9 mouse cellular contexts compared by ENCODE assay signal in the genomic region with DNA sequence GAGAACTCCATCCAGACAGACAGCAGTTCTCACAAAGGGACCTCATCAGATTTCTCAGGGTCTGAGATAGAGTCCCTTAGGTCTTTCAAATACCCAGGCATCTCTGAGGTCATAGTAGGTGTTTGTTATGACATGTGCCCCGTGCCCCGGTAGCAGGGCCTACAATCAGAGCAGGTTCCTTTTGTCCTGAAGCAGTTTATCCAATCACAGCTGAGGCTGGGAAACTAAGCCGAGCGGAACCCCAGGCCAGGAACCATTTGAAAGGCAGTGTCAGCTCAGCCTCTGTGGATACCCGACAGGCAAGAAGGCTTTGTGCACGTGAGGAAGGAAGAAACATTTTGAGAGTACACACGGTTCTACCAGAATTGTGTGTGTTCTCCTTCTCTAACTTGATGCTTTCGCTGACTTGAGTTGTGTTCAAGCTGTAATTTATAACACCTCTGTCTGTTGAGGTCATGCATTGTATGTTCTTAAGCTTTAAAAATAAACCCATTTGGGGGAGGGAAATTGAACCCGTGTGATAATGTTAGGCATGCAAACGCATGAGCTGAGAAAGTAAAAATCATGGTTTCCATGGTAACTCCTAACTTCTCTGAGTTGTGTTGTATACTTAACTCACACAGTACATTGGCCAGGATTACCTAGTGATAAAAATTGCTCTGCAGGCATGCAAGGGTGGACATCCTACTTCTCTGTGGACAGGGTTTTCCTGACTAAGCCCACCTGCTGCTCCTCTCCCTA.
DNase-seq lines count a peak whose midpoint lies in the region; ATAC-seq and TF ChIP-seq lines count a peak whose summit lies in the region.
"Had no signal": no experiment of that assay in that cellular context is flagged by ENCODE, and none has a peak within 500 bp of the region (broad histone marks: within the 10 kb centered on the region; RNA-seq: fewer than 3 reads in every experiment).

No protein-coding gene starts in this region.

- no peak overlapping the region for H3K4me2 ChIP-seq in embryonic facial prominence, embryonic 12.5 days (replicated peaks)
- H3K4me2 ChIP-seq in forebrain, embryonic 14.5 days (ENCODE audit: low read length) = no peak overlapping the region
- H3K4me2 ChIP-seq in midbrain, postnatal 0 days (ENCODE audit: low read depth, low read length, poor library complexity, severe bottlenecking) = no peak overlapping the region
- H3K4me2 ChIP-seq: neural tube, embryonic 13.5 days had no signal

- no peak overlapping the region for H3K9ac ChIP-seq in embryonic facial prominence, embryonic 12.5 days
- 0 out of 2 replicates have a peak overlapping the region, but pooled peaks have one; percentile 4 for H3K9ac ChIP-seq in forebrain, embryonic 14.5 days (ENCODE audit: low read length)
- H3K9ac ChIP-seq in midbrain, postnatal 0 days (replicated peaks; ENCODE audit: low read length, poor library complexity, severe bottlenecking) = no peak overlapping the region
- H3K9ac ChIP-seq: neural tube, embryonic 13.5 days had no signal

- H3K27me3 ChIP-seq in embryonic facial prominence, embryonic 12.5 days = no peaks in the 10 kb centered on the region
- no peaks in the 10 kb centered on the region for H3K27me3 ChIP-seq in forebrain, embryonic 14.5 days (replicated peaks; ENCODE audit: control insufficient read depth, insufficient read depth, low read length)
- H3K27me3 ChIP-seq in midbrain, postnatal 0 days (ENCODE audit: insufficient read depth, low read length) = no peaks in the 10 kb centered on the region
- H3K27me3 ChIP-seq: neural tube, embryonic 13.5 days had no signal

- ATAC-seq in embryonic facial prominence, embryonic 12.5 days (ENCODE audit: insufficient number of reproducible peaks, insufficient read depth, low FRiP score, low TSS enrichment) = no peak
- no peak for ATAC-seq in forebrain, embryonic 14.5 days
- ATAC-seq in midbrain, postnatal 0 days (ENCODE audit: low FRiP score) = no peak

- DNase-seq in kidney, postnatal 10 days = peak; percentile 7
- DNase-seq in kidney, postnatal 14 days = no peak
- peak; percentile 45 for DNase-seq in forebrain, embryonic 14.5 days (ENCODE audit: low spot score)
- DNase-seq in midbrain, postnatal 0 days (ENCODE audit: low spot score) = no peak
- no peak for DNase-seq in adrenal gland, postnatal 4 days (ENCODE audit: low spot score in 2 of 2)
- DNase-seq in ovary, postnatal 10 days (ENCODE audit: low spot score) = no peak
- DNase-seq: cerebellum, postnatal 14 days had no signal

- H3K27ac ChIP-seq in embryonic facial prominence, embryonic 12.5 days = peak overlapping the region; percentile 76
- H3K27ac ChIP-seq in forebrain, embryonic 14.5 days (ENCODE audit: low read depth, low read length) = peak overlapping the region; percentile 23; the same call in 1 of the 2 replicates
- H3K27ac ChIP-seq in midbrain, postnatal 0 days (ENCODE audit: low read depth, low read length) = peak overlapping the region; percentile 6; the same call in 1 of the 2 replicates
- H3K27ac ChIP-seq: neural tube, embryonic 13.5 days had no signal

- H3K36me3 ChIP-seq in embryonic facial prominence, embryonic 12.5 days = peaks cover 6% of the 10 kb centered on the region
- peaks cover 10% of the 10 kb centered on the region; the same call in 1 of the 2 replicates for H3K36me3 ChIP-seq in forebrain, embryonic 14.5 days (ENCODE audit: control insufficient read depth, insufficient read depth, low read length)
- peaks cover 3% of the 10 kb centered on the region; the same call in 1 of the 2 replicates for H3K36me3 ChIP-seq in midbrain, postnatal 0 days (ENCODE audit: insufficient read depth, low read length)

- H3K4me1 ChIP-seq in embryonic facial prominence, embryonic 12.5 days = peaks cover 60% of the 10 kb centered on the region
- H3K4me1 ChIP-seq in forebrain, embryonic 14.5 days (ENCODE audit: control insufficient read depth, insufficient read depth, low read length) = peaks cover 48% of the 10 kb centered on the region
- H3K4me1 ChIP-seq in midbrain, postnatal 0 days (ENCODE audit: insufficient read depth, low read length) = peaks cover 7% of the 10 kb centered on the region

- 26% methylated on average over 10 of the region's 10 CpGs for WGBS in embryonic facial prominence, embryonic 12.5 days
- 20% methylated on average over 10 of the region's 10 CpGs for WGBS in forebrain, embryonic 14.5 days
- WGBS in midbrain, postnatal 0 days = 24% methylated on average over 10 of the region's 10 CpGs

- H3K4me3 ChIP-seq in embryonic facial prominence, embryonic 12.5 days = no peak overlapping the region
- H3K4me3 ChIP-seq in forebrain, embryonic 14.5 days (ENCODE audit: low read depth, low read length) = no peak overlapping the region
- H3K4me3 ChIP-seq in midbrain, postnatal 0 days (ENCODE audit: low read depth, low read length) = no peak overlapping the region
- H3K4me3 ChIP-seq: neural tube, embryonic 13.5 days had no signal

- H3K9me3 ChIP-seq in embryonic facial prominence, embryonic 12.5 days = no peaks in the 10 kb centered on the region
- no peaks in the 10 kb centered on the region for H3K9me3 ChIP-seq in forebrain, embryonic 14.5 days (replicated peaks; ENCODE audit: control insufficient read depth, low read length)
- H3K9me3 ChIP-seq in midbrain, postnatal 0 days (ENCODE audit: low read length) = no peaks in the 10 kb centered on the region
- H3K9me3 ChIP-seq: neural tube, embryonic 13.5 days had no signal

- TF ChIP-seq CTCF in midbrain, postnatal 0 days (IDR thresholded peaks at IDR 0.05) = no peak

Comparison
In these comparisons a context has a peak if more than half of its experiments do, and no peak if none do; other contexts are left out.
1. DNase-seq: peak in kidney, postnatal 10 days (single experiment) and forebrain, embryonic 14.5 days (single experiment); none in kidney, postnatal 14 days (single experiment), midbrain, postnatal 0 days (single experiment), adrenal gland, postnatal 4 days (0 of 2) and ovary, postnatal 10 days (single experiment).
2. H3K27ac ChIP-seq: peak in every context shown above with its lines; median percentile 76 in embryonic facial prominence, embryonic 12.5 days; 23 in forebrain, embryonic 14.5 days; 6 in midbrain, postnatal 0 days.